In the genomic region with DNA sequence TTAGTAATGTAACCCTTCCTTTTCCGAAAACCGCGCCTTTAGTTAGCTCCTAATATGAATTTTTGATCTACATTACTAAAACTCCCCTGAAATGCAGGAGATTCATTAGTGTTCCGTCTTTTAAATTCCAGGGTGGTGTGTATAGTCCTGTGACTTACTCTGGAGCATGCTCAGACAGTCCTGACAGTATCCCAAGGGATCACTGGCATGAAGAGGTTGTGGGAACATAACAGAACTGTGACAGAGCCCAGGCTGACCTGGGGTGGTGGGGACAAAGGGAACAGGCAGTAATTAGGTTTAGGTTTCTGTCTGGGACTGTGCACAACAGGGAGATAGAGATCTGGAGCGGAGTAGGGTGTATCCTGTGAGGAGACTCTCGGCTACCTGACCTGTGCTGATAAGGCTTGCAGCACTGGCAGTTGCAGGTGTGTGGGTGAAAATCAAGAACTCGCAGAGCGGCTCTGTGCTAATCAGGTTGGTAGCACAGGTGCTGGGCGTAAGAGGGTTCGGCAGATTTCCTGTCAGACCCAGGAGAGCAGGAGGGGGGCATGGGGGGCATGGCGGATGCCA, we compare ENCODE assay signal across 29 mouse cellular contexts. TPM values are rescaled to one million over a fixed set of nuclear protein-coding genes. Genes with fewer than 3 reads are reported as not detected.
DNase-seq lines count a peak whose midpoint lies in the region; ATAC-seq and TF ChIP-seq lines count a peak whose summit lies in the region.
"Had no signal": no experiment of that assay in that cellular context is flagged by ENCODE, and none has a peak within 500 bp of the region (broad histone marks: within the 10 kb centered on the region; RNA-seq: fewer than 3 reads in every experiment).

No protein-coding gene starts in this region.

- no peaks in the 10 kb centered on the region; the same call in 1 of the 2 replicates for H3K4me1 ChIP-seq in heart, embryonic 11.5 days (ENCODE audit: control insufficient read depth, insufficient read depth, low read length)
- peaks cover 39% of the 10 kb centered on the region for H3K4me1 ChIP-seq in kidney, embryonic 16.5 days (ENCODE audit: insufficient read depth, low read length)
- H3K4me1 ChIP-seq in MEL (ENCODE audit: control insufficient read depth in 1 of 2, insufficient read depth in 2 of 2, low read length in 2 of 2) = no peaks in the 10 kb centered on the region
- H3K4me1 ChIP-seq in stomach, embryonic 14.5 days (ENCODE audit: control insufficient read depth, insufficient read depth, low read length) = no peaks in the 10 kb centered on the region
- H3K4me1 ChIP-seq: forebrain, embryonic 10.5 days; heart, embryonic 15.5 days; megakaryocyte, embryonic 14.5 days had no signal

- no peak overlapping the region for H3K9ac ChIP-seq in heart, embryonic 11.5 days (ENCODE audit: low read depth, low read length)
- H3K9ac ChIP-seq in kidney, embryonic 16.5 days (replicated peaks; ENCODE audit: low read length) = no peak overlapping the region
- no peak overlapping the region for H3K9ac ChIP-seq in MEL (ENCODE audit: control insufficient read depth, low read depth, low read length, poor library complexity, severe bottlenecking)
- no peak overlapping the region for H3K9ac ChIP-seq in stomach, embryonic 14.5 days (replicated peaks; ENCODE audit: low read depth, low read length)
- H3K9ac ChIP-seq: heart, embryonic 15.5 days had no signal

- ATAC-seq in heart, embryonic 11.5 days (replicated peaks; ENCODE audit: insufficient number of reproducible peaks, low FRiP score, low TSS enrichment) = peak; percentile 42; the same call in 1 of the 2 replicates
- 0 out of 2 replicates have a peak, but pooled peaks have one; percentile 32 for ATAC-seq in kidney, embryonic 16.5 days (ENCODE audit: low FRiP score, low TSS enrichment)
- ATAC-seq in stomach, embryonic 14.5 days (ENCODE audit: insufficient number of reproducible peaks, insufficient read depth, low FRiP score, low read depth) = peak; percentile 14; the same call in 1 of the 2 replicates
- no peak for ATAC-seq in megakaryocyte progenitor cell, adult 5-6 weeks (replicated peaks; ENCODE audit: poor library complexity)
- ATAC-seq: forebrain, embryonic 16.5 days had no signal

- TF ChIP-seq EP300 in MEL (IDR thresholded peaks at IDR 0.05; ENCODE audit: low read depth in 1 of 2, low read length in 2 of 2) = no peak

- intact Hi-C loops in heart, postnatal 36 days (cut with DNase I) = no loop called here

- H3K36me3 ChIP-seq in heart, embryonic 11.5 days (ENCODE audit: control insufficient read depth, insufficient read depth, low read length) = peaks cover 17% of the 10 kb centered on the region
- H3K36me3 ChIP-seq in kidney, embryonic 16.5 days (ENCODE audit: insufficient read depth, low read length) = peaks cover 56% of the 10 kb centered on the region
- no peaks in the 10 kb centered on the region for H3K36me3 ChIP-seq in MEL (ENCODE audit: control insufficient read depth in 1 of 2, insufficient read depth in 2 of 2, low read length in 2 of 2)
- peaks cover 59% of the 10 kb centered on the region for H3K36me3 ChIP-seq in stomach, embryonic 14.5 days (ENCODE audit: control insufficient read depth, insufficient read depth, low read length)

- no peak overlapping the region for H3K4me2 ChIP-seq in heart, embryonic 11.5 days
- H3K4me2 ChIP-seq in kidney, embryonic 16.5 days (replicated peaks; ENCODE audit: low read depth, low read length) = no peak overlapping the region
- H3K4me2 ChIP-seq in stomach, embryonic 14.5 days (replicated peaks; ENCODE audit: low read depth, low read length) = no peak overlapping the region
- H3K4me2 ChIP-seq: heart, embryonic 15.5 days had no signal

- WGBS in heart, embryonic 11.5 days (ENCODE audit: insufficient replicate concordance) = 83% methylated on average over 11 of the region's 11 CpGs
- WGBS in kidney, embryonic 16.5 days = 77% methylated on average over 11 of the region's 11 CpGs
- 78% methylated on average over 11 of the region's 11 CpGs for WGBS in stomach, embryonic 14.5 days

- TF ChIP-seq CTCF in MEL (IDR thresholded peaks at IDR 0.05 in 2 of 3, conservative IDR thresholded peaks at IDR 0.05 in 1 of 3; ENCODE audit: control insufficient read depth in 1 of 3, insufficient read depth in 1 of 3, low read depth in 2 of 3, low read length in 3 of 3, poor library complexity in 1 of 3, severe bottlenecking in 1 of 3) = no peak

- H3K27ac ChIP-seq in heart, embryonic 11.5 days (ENCODE audit: low read depth, low read length) = no peak overlapping the region
- peak overlapping the region; percentile 14; the same call in 1 of the 2 replicates for H3K27ac ChIP-seq in kidney, embryonic 16.5 days (ENCODE audit: low read length)
- no peak overlapping the region for H3K27ac ChIP-seq in MEL (ENCODE audit: control insufficient read depth, low read depth, low read length)
- no peak overlapping the region for H3K27ac ChIP-seq in stomach, embryonic 14.5 days (ENCODE audit: low read length)
- H3K27ac ChIP-seq: forebrain, embryonic 10.5 days; heart, embryonic 15.5 days had no signal

- H3K4me3 ChIP-seq in heart, embryonic 11.5 days (ENCODE audit: low read depth, low read length) = no peak overlapping the region
- no peak overlapping the region for H3K4me3 ChIP-seq in kidney, embryonic 16.5 days (ENCODE audit: low read length)
- H3K4me3 ChIP-seq in MEL (ENCODE audit: control insufficient read depth in 1 of 2, insufficient read depth in 1 of 2, low read depth in 2 of 2, low read length in 2 of 2) = no peak overlapping the region
- no peak overlapping the region for H3K4me3 ChIP-seq in stomach, embryonic 14.5 days (ENCODE audit: low read depth, low read length)
- H3K4me3 ChIP-seq: forebrain, embryonic 10.5 days; heart, embryonic 15.5 days had no signal

- no peaks in the 10 kb centered on the region for H3K9me3 ChIP-seq in heart, embryonic 11.5 days (replicated peaks; ENCODE audit: control insufficient read depth, low read length)
- no peaks in the 10 kb centered on the region for H3K9me3 ChIP-seq in kidney, embryonic 16.5 days (ENCODE audit: low read length)
- H3K9me3 ChIP-seq in MEL (replicated peaks; ENCODE audit: insufficient read depth, low read length) = no peaks in the 10 kb centered on the region
- H3K9me3 ChIP-seq in stomach, embryonic 14.5 days (ENCODE audit: control insufficient read depth, low read depth, low read length) = no peaks in the 10 kb centered on the region
- H3K9me3 ChIP-seq: forebrain, embryonic 10.5 days; heart, embryonic 15.5 days had no signal

- H3K27me3 ChIP-seq in heart, embryonic 11.5 days (ENCODE audit: control insufficient read depth, insufficient read depth, low read length) = no peaks in the 10 kb centered on the region
- H3K27me3 ChIP-seq in kidney, embryonic 16.5 days (ENCODE audit: insufficient read depth, low read length) = no peaks in the 10 kb centered on the region
- no peaks in the 10 kb centered on the region for H3K27me3 ChIP-seq in MEL (ENCODE audit: control insufficient read depth in 1 of 2, insufficient read depth in 2 of 2, low read length in 2 of 2)
- no peaks in the 10 kb centered on the region for H3K27me3 ChIP-seq in stomach, embryonic 14.5 days (ENCODE audit: control insufficient read depth, insufficient read depth, low read length)
- H3K27me3 ChIP-seq: heart, embryonic 15.5 days; megakaryocyte, embryonic 14.5 days had no signal

- no peak for TF ChIP-seq POLR2A in MEL (IDR thresholded peaks at IDR 0.05; ENCODE audit: control insufficient read depth in 1 of 2, insufficient read depth in 1 of 2, low read depth in 1 of 2, low read length in 2 of 2, poor library complexity in 1 of 2)

- no peak for DNase-seq in heart, postnatal 36 days
- no peak for DNase-seq in kidney, adult 8-10 months
- no peak for DNase-seq in MEL (ENCODE audit: low read depth, low spot score)
- DNase-seq: adrenal gland, postnatal 36 days; cerebellum, adult 9-11 months; gastrocnemius, postnatal 14 days; heart, adult 18-20 months; kidney, adult 11 months; kidney, postnatal 36 days; layer of hippocampus, postnatal 36 days; lung, postnatal 14 days; thymus, adult 18-20 months; thymus, postnatal 4 days had no signal

- no peak for TF ChIP-seq RAD21 in MEL (IDR thresholded peaks at IDR 0.05; ENCODE audit: low read depth, low read length)

- H3K79me2 ChIP-seq in MEL (ENCODE audit: control insufficient read depth, insufficient read depth, low read length, poor library complexity) = no peaks in the 10 kb centered on the region

TF ChIP-seq in MEL, 35 proteins besides CTCF, POLR2A, EP300 and RAD21:
- TF ChIP-seq SMC3 (IDR thresholded peaks at IDR 0.05; ENCODE audit: low read depth, low read length) (no peak), TCF12 (IDR thresholded peaks at IDR 0.05; ENCODE audit: low read depth, low read length) (0 out of 2 replicates have a peak, but pooled peaks have one; percentile 17), MAZ (IDR thresholded peaks at IDR 0.05; ENCODE audit: low read depth, low read length) (no peak), ZNF384 (IDR thresholded peaks at IDR 0.05; ENCODE audit: low read depth, low read length) (no peak), USF2 (IDR thresholded peaks at IDR 0.05; ENCODE audit: borderline replicate concordance in 1 of 2, insufficient read depth in 1 of 2, low read depth in 1 of 2, low read length in 2 of 2) (no peak), JUND (IDR thresholded peaks at IDR 0.05; ENCODE audit: low read depth, low read length) (no peak), ELF1 (IDR thresholded peaks at IDR 0.05; ENCODE audit: low read depth, low read length) (no peak), MXI1 (IDR thresholded peaks at IDR 0.05; ENCODE audit: low read depth, low read length) (no peak)
TF ChIP-seq in MEL: peak in this region for 1.

RNA-seq across cellular contexts. Expression of a gene that starts 54.4 kb away (rescaled TPM):
- polyA plus RNA-seq in heart, embryonic 11.5 days (2014; fragmentation: Nextera tagmentation; extraction: Ambion mirVana) = 0.14 TPM in 1 of 2 replicates, not detected in the other
- not detected for total RNA-seq in heart, postnatal 36 days (2021)
- not detected in 2 replicates for polyA plus RNA-seq in kidney, embryonic 16.5 days (2015; fragmentation: Nextera tagmentation; extraction: Ambion mirVana)
- total RNA-seq in MEL (2012; rRNA removed) = not detected in 2 replicates
- under 1 TPM in 1 of 2 experiments, not detected in 1; 0.28 TPM for polyA plus RNA-seq in MEL (2012; ENCODE audit: insufficient read depth in 1 of 2, insufficient read length in 2 of 2, low read depth in 1 of 2, low replicate concordance in 2 of 2, missing spikeins in 1 of 2)
- polyA plus RNA-seq in stomach, embryonic 14.5 days (2014; fragmentation: Nextera tagmentation; extraction: Ambion mirVana) = 0.15 TPM in 1 of 2 replicates, not detected in the other
- total RNA-seq in megakaryocyte progenitor cell, adult 5-6 weeks (2015) = not detected in 2 replicates
- not detected in 2 replicates for total RNA-seq in megakaryocyte progenitor cell, adult 5-6 weeks (2017)
- total RNA-seq: adrenal gland, postnatal 36 days; gastrocnemius, postnatal 14 days; heart, adult 18-20 months; hematopoietic stem cell, adult 5-6 weeks; layer of hippocampus, adult 8-10 months; layer of hippocampus, postnatal 36 days; left cerebral cortex, postnatal 10 days had no signal
- polyA plus RNA-seq: cortical plate, adult 2 months; embryonic facial prominence, embryonic 11.5 days; heart, embryonic 15.5 days; limb, embryonic 11.5 days; liver, embryonic 16.5 days; spleen, adult 2 months had no signal
